Mouse (Mus musculus) spleen, postnatal 4 days (tissue): Measurements from ENCODE around the gene Pcdh17.

Experiments used
- DNase-seq, 2 experiments: peaks; one replicate each; pipeline ENCODE4 v3.0.0; 2022; ENCODE audit warnings: low spot score in 2 of 2

The Pcdh17 gene

GRCm38 (mm10) chr14:84477411-84477810, 34.0 kb downstream of the Pcdh17 start:
- DNase-seq = no peak

DNA sequence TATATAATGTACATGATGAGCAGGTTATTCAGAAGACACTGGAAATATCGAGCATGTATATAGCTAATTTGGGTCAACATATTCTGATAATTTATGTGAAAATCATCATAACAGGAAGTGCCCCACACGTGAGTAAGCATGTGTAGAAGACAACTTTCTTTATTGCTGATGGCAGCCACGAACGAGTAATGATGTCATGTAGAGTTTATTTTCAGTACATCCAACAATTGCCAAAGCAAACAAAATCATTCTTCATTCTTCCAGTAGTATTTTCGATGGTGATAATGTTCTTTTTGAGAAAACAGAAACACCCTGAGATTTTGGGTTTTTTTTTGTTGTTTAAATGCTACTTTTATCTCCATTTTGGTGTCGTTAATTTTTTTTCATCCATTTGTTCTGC, 37.2 kb downstream of the Pcdh17 start:
- no peak for DNase-seq

GRCm38 (mm10) chr14:84484350-84484749, 41.0 kb downstream of the Pcdh17 start:
- DNase-seq = no peak

- DNase-seq = no peak
Observed at GRCm38 (mm10) chr14:84511010-84511409, 67.6 kb downstream of the Pcdh17 start.

DNA sequence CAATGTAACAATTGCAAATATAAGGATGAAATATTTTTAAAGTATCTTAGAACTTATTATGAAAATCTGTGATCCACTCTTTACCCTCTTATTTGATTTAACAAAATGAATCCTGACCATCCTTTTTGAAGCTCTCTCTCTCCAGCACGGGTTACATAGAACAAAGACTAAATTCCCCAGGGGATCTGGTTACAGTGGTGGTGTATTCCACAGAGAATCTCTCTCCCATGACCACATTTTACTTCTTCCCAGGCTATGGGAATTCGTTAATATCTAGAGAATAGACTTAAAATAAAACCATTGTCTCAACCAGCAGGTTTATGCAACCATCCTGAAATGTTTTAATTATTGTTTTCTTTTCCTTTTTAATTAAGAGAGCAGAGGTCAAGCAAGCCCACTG, 89.0 kb downstream of the Pcdh17 start:
- DNase-seq = no peak

DNA sequence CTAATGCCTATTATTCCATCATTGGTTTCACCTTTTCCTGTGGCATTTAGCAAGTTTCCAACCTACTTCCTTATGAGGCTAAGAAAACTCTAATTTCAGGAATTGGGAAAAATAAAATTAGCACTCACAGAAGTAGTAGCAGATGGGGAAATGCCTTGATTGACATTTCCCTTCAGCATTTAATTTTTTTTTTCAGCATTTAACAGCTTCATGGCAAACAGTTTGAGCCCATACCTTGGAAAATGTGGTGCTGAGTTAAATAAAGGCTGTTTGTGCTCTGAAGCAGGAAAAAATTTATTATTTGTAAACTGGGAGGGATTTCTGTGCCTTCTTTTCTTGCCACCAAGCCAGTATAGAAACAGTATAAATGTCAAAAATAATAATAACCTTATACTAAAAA, 91.9 kb downstream of the Pcdh17 start:
- no peak for DNase-seq

GRCm38 (mm10) chr14:84541838-84542237, 98.5 kb downstream of the Pcdh17 start:
- no peak for DNase-seq

DNA sequence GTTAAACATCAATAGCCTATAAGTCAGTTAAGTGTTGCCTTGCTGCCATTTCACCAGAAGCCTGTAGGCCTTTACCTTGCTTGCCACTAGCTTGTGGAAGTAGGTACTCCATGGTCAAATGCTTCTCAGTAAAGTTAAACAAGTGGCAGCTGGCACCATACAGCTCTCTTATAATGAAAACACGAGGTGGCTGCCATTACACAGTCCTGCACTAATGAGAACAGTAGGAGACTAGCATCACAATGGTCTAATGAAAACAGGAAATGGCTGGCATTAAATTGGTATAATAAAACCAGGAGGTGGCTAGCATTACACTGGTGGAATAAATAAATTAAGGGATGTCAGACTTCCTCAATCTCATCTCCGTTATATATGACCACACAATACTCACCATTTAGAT, 102.6 kb downstream of the Pcdh17 start:
- DNase-seq = no peak

DNA sequence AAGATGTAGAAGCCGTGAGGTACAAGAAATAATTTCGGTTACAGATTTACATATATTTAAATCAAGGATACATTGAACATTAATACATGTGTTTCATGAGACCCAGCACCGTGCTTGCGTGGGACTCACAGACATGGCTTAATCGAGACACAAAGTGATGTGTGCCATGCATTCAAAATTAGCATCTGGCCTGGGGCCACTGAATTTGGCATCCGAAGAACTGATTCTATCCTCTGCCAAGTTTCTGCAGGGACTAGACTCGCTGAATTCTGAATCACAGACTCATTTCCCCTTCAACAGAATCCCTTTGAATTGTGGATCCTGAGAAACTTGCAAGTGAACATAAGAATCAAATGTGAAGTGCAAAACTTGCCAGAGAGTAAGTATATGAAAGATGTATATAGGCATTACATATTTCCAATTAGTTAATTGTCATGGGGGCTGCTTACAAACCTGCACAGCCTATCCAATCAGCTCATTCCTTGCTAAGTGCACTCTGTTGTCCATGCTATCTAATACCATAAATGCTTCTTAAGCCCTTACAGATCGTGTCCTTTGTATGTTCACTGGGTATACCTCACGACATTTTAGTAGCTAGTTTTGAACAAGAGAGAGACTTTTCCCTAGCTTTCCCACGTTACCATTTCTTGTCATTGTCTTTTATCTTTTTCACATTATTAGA, 104.3 kb downstream of the Pcdh17 start:
- DNase-seq = no peak

DNA sequence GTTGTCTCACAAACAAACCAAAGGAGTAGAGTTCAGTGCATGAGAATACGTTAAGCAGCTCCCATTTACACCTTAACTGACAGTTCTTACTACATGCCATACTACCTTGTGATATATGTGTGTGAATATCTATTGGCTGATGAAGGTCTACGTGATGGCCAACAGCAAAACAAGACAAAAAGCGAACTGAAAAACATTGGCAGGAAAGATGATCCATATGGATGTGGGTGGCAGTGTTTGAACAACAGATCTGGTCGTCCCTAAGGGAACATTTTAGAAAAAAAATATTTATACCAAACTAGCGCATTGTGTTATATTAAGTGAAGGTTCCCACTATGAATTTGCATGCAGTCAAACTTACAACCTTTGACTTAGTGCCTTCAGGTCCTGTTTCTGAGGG, 108.2 kb downstream of the Pcdh17 start:
- no peak for DNase-seq

DNA sequence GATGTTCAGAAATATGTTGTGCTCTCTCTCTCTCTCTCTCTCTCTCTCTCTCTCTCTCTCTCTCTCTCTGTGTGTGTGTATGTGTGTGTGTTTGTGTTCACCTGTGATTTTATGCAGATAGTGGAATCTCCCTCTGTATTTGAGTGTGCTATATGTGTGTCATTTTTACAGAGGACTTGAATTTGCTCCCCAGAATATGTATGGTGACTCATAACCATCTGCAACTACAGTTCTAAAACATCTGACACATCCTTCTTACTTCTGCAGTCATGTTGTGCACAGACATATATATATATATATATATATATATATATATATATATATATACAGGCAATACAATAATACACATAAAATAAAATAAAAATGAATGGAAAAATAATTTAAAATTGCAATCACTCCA, 127.7 kb downstream of the Pcdh17 start:
- no peak for DNase-seq
